Mouse (Mus musculus) adrenal gland, adult 10 weeks (tissue): Measurements from ENCODE around the gene C1qtnf4. TPM values are rescaled to one million over a fixed set of nuclear protein-coding genes. Genes with fewer than 3 reads are reported as not detected.

Experiments used
- polyA plus RNA-seq: library from polyadenylated mRNA; stranded (reverse); fragments of 350-450 nt; fragmentation: Illumina TruSeq; extraction: RNeasy Lipid Tissue Mini Kit (QIAGEN cat#74804); gene quantifications from one replicate; pipeline ENCODE4 v1.2.3, GENCODE M21; 2014; ENCODE audit warnings: low read depth, low replicate concordance

Gene C1qtnf4
- not detected for polyA plus RNA-seq

DNA sequence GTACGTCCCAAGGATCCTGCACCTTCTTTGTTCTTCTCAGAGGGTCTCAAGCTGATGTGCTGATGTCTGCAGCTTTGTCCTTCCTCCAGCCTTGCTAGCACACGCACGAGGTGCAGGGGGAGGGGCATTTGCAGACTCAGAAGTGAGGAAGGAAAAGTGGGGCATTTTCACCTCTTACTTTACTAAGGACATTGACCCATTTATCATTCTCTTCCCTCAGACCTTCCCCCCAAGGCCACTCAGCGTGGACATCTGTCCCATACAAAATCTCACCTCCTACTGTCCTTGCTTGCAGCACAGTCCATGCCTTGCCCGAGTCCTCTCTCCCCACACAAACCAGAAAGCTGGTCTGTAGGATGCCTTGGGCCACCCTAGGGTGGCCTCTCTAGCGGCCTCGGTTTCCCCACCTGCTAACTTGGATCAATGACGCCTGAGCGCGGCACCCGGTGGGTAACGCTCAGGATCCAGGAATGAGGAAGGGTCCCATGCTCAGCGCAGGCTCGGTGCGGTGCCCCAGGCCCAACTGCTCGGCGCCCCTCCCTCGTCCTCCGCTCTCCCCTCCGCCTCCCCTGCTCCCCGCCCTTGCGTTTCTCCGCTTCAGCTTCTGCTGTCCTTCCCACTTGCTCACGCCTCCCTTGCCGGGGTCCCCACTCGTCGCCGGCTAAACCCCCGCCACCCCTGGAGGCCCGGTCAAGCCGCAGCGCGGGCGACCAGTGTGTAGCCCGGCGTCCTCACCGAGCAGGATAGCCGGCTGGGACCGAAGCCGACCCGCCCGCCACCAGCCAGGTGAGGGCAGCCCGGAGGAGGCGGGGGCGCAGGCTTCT, at the start of gene C1qtnf4:
TSS of gene C1qtnf4 (plus strand) at position 643 of the 824 bp plus-strand sequence.

GRCm38 (mm10) chr2:90846955-90847680, 38.5 kb upstream of the C1qtnf4 start, which contains the start of gene Mtch2:
Gene Mtch2, plus strand, starts transcription at chr2:90847155.

DNA sequence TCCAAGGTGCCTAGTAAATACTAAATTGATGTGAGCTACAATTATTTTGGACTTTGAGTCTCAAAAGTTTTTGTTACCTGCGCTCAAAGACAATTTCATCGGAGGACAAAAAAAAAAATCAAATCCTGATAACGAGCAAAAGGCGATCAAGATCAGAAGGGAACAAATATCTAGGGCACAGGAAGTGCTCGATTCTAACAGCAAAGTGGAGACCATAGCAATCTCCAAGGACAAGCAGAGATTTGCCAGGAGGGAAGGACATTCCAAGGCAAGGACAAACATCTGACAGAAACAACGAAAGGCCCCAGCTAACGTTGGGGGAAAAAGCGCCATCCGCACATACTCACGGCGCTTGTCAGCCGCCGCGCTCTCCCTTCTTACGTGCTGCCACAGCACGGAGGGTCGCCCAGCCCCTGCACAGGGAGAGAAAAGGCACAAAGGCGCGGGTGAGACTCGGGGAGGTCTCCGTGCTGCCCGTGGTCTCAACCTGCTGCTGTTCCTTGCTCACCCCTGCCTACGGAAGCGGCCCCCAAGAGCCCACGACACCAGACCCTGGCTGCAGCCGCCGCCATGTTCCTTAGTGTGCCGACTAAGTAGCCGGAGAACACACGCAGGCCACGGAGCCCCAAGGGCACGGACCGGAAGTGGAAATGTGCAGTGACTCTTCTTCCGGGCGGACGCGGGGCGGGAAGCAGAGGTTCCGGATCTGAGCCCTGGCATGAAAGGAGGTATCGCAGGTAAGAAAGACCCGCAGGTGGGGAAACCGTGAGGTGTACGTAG, 18.6 kb downstream of the C1qtnf4 start, which contains the start of the genes Kbtbd4 and Ndufs3:
TSS of gene Kbtbd4 (plus strand) at position 665 of the 780 bp plus-strand sequence.
TSS of gene Ndufs3 (minus strand) at position 752 of the 780 bp plus-strand sequence.

Other genes with a start within 250 kb of the C1qtnf4 start
- 31.0 TPM for gene Nup160, start 208.6 kb upstream of the C1qtnf4 start, polyA plus RNA-seq
- 72.8 TPM for gene Fnbp4, start 140.5 kb upstream of the C1qtnf4 start, polyA plus RNA-seq
- gene Agbl2, start 103.1 kb upstream of the C1qtnf4 start, polyA plus RNA-seq, result 0.93 TPM
- 681 TPM for gene Mtch2, start 38.7 kb upstream of the C1qtnf4 start, polyA plus RNA-seq
- 16.7 TPM for gene Kbtbd4, start 18.9 kb downstream of the C1qtnf4 start, polyA plus RNA-seq
- gene Ndufs3, start 19.0 kb downstream of the C1qtnf4 start, polyA plus RNA-seq, result 213 TPM
- 114 TPM for gene Celf1, start 54.5 kb downstream of the C1qtnf4 start, polyA plus RNA-seq
- gene Rapsn, start 149.8 kb downstream of the C1qtnf4 start, polyA plus RNA-seq, result not detected
- gene Psmc3, start 168.1 kb downstream of the C1qtnf4 start, polyA plus RNA-seq, result 142 TPM
- 5.1 TPM for gene Slc39a13, start 184.6 kb downstream of the C1qtnf4 start, polyA plus RNA-seq
- gene Spi1, start 196.5 kb downstream of the C1qtnf4 start, polyA plus RNA-seq, result not detected
- gene Mybpc3, start 232.3 kb downstream of the C1qtnf4 start, polyA plus RNA-seq, result not detected